Mouse (Mus musculus): ENCODE measurements around the gene Susd1.

DNA sequence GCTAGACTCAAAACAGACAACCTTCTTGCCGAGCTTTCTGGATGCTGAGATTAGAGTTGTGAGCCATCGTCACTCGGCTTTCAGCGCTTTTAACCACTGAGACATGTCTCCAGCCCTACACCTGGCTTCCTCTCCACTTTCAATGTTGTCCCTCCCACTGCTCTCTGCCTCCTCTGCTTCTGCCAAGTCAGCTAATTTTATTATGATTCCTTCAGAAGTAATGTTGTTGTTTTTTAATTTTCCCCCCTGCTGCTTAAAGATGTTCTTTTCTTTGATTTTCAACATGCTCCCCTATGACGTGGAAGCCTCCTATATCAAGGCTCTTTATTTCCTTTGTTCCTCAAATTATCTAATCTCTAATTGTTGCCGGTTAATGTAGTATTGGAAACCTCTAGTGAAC lies 26.2 kb upstream of the Susd1 start:
- TF ChIP-seq CTCF (conservative IDR thresholded peaks at IDR 0.05 in 1 of 2, IDR thresholded peaks at IDR 0.05 in 1 of 2; ENCODE audit: low read depth in 2 of 2, low read length in 2 of 2), result no peak
- no peak for TF ChIP-seq MYC (IDR thresholded peaks at IDR 0.05; ENCODE audit: low read depth, low read length)
- no peak for TF ChIP-seq NELFE (IDR thresholded peaks at IDR 0.05; ENCODE audit: low read depth, low read length)
- TF ChIP-seq ZNF384 (IDR thresholded peaks at IDR 0.05; ENCODE audit: low read depth, low read length), result no peak
- TF ChIP-seq BHLHE40 (IDR thresholded peaks at IDR 0.05; ENCODE audit: low read depth, low read length), result no peak
- no peak for TF ChIP-seq RAD21 (IDR thresholded peaks at IDR 0.05; ENCODE audit: low read depth, low read length)
- no peak for TF ChIP-seq POLR2A (IDR thresholded peaks at IDR 0.05; ENCODE audit: low read depth, low read length)
- no peak for TF ChIP-seq TCF12 (IDR thresholded peaks at IDR 0.05; ENCODE audit: low read depth, low read length)
- no peak for TF ChIP-seq HCFC1 (IDR thresholded peaks at IDR 0.05; ENCODE audit: low read depth, low read length)
